Mouse (Mus musculus): ENCODE measurements around the gene Tmprss4. TPM values are rescaled to one million over a fixed set of nuclear protein-coding genes. Genes with fewer than 3 reads are reported as not detected.

Tmprss4 gene
- polyA plus RNA-seq, 1 experiment = not detected

DNA sequence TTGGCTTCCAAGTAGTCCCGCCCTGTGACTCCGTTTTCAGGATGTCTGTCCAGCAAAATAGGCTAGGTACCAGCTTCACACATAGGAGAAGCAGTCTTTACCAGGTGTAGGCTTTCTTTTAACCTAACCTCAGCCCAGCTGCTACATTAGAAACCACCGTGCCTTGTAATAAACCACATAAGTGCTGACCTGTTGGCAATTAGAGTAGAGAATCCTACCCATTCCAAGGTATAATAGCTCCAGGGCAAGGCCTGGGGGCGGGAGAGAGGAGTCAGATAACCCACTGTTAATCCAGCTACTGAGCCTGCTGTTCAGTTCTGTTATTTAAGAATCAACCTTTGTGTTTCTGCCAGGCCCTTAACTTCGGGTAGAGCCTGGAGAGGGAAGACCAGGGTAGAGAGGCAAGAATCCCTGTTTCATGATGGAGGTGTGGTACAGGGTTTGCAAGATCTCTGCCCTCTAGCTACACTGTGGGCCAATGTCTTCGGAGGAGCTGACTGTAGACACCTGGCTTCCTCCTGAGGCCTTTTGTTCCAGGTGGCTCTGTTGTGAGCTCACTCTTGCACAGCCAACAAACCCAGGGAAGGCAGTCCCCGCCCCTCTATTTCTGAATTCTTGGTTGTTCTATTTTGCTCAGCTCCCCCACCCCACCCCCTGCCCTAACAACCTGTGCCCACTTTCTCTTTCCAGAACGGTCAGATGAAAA, 7.6 kb downstream of the Tmprss4 start:
- no peak for DNase-seq (ENCODE audit: low read depth)
- no peak for TF ChIP-seq CTCF (IDR thresholded peaks at IDR 0.05; ENCODE audit: borderline replicate concordance, extremely low read depth, insufficient read depth, insufficient read length)
- no peak for TF ChIP-seq POLR2A (IDR thresholded peaks at IDR 0.05; ENCODE audit: borderline replicate concordance, extremely low read depth, insufficient read depth, insufficient read length, poor library complexity, severe bottlenecking)

DNA sequence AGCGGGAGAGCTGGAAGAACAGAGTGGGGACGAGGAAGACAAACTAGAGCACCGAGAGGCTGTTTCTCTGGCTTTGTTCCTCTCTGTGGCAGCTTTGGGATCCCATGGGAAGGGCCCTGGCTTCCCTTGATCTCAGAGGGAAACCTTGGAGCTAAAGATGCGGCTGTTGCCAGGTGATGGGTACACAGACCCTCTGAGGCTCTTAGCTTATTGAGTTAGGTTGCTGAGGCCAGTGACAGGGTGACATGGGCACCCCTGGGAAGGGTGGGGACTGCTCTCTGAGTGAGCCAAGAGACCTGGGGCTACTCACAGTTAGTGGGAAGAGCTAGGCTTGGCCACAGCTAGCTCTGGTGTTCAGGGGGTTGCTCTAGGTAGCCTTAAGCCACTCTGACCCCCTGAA, 8.4 kb downstream of the Tmprss4 start:
- TF ChIP-seq POLR2A (IDR thresholded peaks at IDR 0.05; ENCODE audit: borderline replicate concordance, extremely low read depth, insufficient read depth, insufficient read length, poor library complexity, severe bottlenecking) = no peak
- no peak for TF ChIP-seq CTCF (IDR thresholded peaks at IDR 0.05; ENCODE audit: borderline replicate concordance, extremely low read depth, insufficient read depth, insufficient read length)
- no peak for DNase-seq (ENCODE audit: low read depth)

DNA sequence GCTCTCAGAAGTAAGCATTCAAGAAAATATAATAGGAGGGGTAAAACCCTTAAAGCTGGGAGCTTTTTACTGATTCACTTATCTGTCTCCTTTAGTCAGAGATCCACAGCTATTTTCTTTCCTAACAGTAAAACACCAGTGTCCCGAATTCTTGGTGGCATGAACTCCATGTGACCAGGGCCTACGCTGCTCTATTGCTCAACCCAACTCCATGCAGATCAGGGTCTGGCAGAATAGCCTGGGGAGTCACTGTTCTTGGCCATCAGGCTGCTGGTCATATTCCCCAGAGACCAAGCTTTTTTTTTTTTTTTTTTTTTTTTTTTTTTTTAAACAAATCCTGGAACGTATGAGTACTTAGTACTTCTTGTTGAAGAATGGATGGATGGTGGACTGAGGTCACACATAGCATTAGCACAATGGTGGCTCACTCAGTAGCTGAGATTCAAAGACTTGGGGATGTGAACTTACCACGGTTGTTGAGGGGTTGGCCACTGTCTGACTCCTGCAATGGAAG, 14.2 kb downstream of the Tmprss4 start:
- TF ChIP-seq CTCF (IDR thresholded peaks at IDR 0.05; ENCODE audit: borderline replicate concordance, extremely low read depth, insufficient read depth, insufficient read length) (no peak), POLR2A (IDR thresholded peaks at IDR 0.05; ENCODE audit: borderline replicate concordance, extremely low read depth, insufficient read depth, insufficient read length, poor library complexity, severe bottlenecking) (no peak)
- DNase-seq (ENCODE audit: low read depth) = no peak

DNA sequence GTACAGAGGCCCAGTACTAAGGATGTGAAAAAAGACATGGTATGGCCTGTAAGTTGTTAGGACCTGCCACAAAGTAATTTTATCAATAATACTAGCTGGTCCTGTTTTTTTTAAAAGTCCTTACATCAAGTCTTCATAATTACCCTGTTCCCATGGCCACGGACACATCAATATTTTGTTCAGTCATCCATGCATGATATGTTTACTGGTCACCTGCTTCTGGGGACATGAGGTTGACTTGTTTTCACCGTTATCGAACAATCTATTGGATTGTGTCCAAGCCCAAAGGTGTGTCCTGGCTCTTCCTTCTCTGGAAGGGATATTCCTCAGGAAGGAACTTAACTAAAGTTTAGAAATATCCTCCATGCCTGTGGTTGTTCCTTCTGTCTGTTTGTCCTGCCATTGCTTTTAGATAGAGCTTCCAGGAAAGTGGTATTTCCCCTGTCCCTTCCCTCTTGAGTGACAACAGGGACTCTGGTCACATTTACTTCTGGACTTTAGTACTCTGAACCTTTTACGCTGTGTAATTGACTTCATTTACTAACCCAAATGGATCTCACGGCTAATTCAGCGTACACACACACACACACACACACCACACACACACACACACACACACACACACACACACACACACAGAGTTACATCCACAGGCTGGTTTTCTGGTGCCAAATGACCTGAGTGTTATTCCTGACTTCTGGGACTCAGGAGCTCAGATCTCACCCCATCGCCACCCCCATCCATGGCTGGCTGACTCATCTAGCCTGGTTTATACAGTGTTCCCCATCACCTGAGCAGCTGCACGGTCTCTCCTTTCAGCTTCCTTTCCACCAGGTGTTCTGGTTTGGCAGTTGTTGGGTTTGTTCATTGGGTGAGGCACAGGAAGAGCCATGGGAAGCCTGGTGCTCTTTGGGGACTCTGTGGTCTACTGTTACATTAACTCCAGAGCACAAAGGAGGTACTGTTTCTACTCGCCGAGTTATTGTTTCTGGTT, 15.0 kb downstream of the Tmprss4 start:
- TF ChIP-seq CTCF (IDR thresholded peaks at IDR 0.05; ENCODE audit: borderline replicate concordance, extremely low read depth, insufficient read depth, insufficient read length) (no peak), POLR2A (IDR thresholded peaks at IDR 0.05; ENCODE audit: borderline replicate concordance, extremely low read depth, insufficient read depth, insufficient read length, poor library complexity, severe bottlenecking) (no peak)
- DNase-seq (ENCODE audit: low read depth) = no peak

DNA sequence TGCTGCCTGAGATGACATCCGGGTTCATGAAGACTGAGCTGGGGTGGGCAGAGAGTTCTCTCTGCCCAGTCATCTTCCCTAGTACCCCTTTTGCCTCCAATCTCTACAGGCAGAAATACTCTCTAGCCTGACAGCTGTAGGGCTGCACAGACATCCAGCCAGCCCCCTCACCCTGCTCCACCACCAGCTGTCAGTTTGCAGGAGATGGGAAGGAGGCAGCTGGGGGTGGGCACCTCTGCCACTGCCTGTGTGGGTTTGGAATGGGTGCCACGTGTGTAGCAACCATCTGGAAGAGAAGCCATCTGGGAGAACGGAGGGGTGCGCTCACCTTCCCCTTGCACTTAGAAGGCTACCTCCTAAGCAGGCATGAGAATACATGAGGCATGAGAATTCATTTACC, 18.6 kb downstream of the Tmprss4 start:
- DNase-seq (ENCODE audit: low read depth) = peak; percentile 8
- no peak for TF ChIP-seq CTCF (IDR thresholded peaks at IDR 0.05; ENCODE audit: borderline replicate concordance, extremely low read depth, insufficient read depth, insufficient read length)
- TF ChIP-seq POLR2A (IDR thresholded peaks at IDR 0.05; ENCODE audit: borderline replicate concordance, extremely low read depth, insufficient read depth, insufficient read length, poor library complexity, severe bottlenecking) = no peak

DNA sequence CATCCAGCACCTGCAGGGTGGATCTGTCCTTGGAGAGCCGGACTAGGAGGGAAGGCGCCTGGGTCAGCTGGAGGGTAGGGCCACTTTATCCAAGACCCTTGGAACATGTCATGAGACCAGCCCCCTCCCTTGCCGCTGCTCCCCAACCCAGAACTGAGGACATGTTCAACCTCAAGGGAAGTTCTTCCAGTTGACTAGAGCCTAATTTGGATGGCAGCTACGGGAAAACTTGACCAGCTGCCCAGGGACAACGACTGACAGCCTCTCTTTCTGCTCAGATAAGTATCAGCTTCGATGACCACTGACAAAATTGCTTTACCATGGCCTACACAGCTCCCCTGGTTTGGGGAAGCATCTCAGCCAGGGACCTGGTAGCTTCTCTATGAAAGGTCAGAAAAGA, 20.6 kb downstream of the Tmprss4 start:
- DNase-seq (ENCODE audit: low read depth) = no peak
- TF ChIP-seq CTCF (IDR thresholded peaks at IDR 0.05; ENCODE audit: borderline replicate concordance, extremely low read depth, insufficient read depth, insufficient read length) = no peak
- TF ChIP-seq POLR2A (IDR thresholded peaks at IDR 0.05; ENCODE audit: borderline replicate concordance, extremely low read depth, insufficient read depth, insufficient read length, poor library complexity, severe bottlenecking) = no peak

DNA sequence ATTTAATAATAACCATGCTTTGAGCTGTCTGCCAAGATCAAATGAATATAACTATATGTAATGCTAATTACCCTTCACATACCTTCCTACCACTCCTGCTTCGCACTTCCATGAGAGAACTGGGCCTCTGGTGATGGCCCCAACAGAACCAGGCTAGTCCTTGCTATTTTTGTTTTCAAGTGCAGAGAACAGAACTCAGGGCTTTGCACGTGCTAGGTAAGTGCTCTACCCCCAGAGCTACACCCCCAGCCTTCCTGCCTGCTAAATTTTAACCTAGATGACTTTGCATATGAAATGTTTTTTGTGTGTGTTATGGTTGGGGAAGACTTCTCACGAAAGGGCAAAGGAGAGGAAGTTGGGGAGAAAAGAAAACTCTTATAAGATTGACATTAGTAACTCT, 21.4 kb downstream of the Tmprss4 start:
- TF ChIP-seq CTCF (IDR thresholded peaks at IDR 0.05; ENCODE audit: borderline replicate concordance, extremely low read depth, insufficient read depth, insufficient read length) (no peak), POLR2A (IDR thresholded peaks at IDR 0.05; ENCODE audit: borderline replicate concordance, extremely low read depth, insufficient read depth, insufficient read length, poor library complexity, severe bottlenecking) (no peak)
- no peak for DNase-seq (ENCODE audit: low read depth)

DNA sequence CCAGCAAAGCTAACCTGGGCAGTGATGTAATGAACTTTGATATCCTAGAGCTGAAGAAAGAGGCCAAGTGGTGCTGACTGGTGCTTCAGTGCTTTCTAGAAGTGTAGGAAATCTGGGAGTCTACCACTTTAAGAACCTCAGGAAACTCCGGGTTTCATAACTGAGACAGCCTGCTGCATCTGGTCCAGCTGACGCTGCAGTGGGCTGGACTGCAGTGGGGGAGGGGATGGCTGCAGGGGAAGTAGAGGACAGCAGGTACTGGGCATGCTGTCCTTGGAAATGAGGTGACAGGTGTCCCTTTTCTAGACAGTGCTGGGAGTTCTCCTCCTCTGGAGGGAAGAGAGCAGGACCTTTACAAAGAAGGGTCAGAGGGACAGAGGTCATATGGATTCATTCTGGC, 22.1 kb downstream of the Tmprss4 start, which contains the start of gene BC049352:
TSS of gene BC049352 (plus strand) at position 238 of the 400 bp plus-strand sequence.
- TF ChIP-seq CTCF (IDR thresholded peaks at IDR 0.05; ENCODE audit: borderline replicate concordance, extremely low read depth, insufficient read depth, insufficient read length) = no peak
- no peak for TF ChIP-seq POLR2A (IDR thresholded peaks at IDR 0.05; ENCODE audit: borderline replicate concordance, extremely low read depth, insufficient read depth, insufficient read length, poor library complexity, severe bottlenecking)
- DNase-seq (ENCODE audit: low read depth) = no peak

DNA sequence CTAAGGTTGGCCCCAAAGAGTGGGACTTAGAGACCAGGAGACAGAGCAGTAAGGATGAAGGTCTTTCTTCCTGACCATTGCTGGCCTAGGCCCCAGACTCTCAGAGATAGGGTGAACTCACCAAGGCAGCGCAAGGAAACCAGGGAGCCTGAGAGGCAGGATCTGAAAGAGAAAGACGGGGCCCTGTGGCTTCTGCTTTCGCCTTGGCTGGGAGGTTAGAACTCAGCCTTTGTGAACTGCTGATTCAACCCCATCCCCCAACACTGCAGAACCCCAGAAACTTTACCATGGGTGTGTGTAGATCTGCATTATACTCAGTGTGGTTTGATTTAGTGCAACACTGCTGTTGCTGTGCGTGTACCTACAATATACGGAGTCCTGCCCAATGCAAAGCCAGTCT, 24.6 kb downstream of the Tmprss4 start:
- no peak for TF ChIP-seq POLR2A (IDR thresholded peaks at IDR 0.05; ENCODE audit: borderline replicate concordance, extremely low read depth, insufficient read depth, insufficient read length, poor library complexity, severe bottlenecking)
- no peak for TF ChIP-seq CTCF (IDR thresholded peaks at IDR 0.05; ENCODE audit: borderline replicate concordance, extremely low read depth, insufficient read depth, insufficient read length)
- no peak for DNase-seq (ENCODE audit: low read depth)

DNA sequence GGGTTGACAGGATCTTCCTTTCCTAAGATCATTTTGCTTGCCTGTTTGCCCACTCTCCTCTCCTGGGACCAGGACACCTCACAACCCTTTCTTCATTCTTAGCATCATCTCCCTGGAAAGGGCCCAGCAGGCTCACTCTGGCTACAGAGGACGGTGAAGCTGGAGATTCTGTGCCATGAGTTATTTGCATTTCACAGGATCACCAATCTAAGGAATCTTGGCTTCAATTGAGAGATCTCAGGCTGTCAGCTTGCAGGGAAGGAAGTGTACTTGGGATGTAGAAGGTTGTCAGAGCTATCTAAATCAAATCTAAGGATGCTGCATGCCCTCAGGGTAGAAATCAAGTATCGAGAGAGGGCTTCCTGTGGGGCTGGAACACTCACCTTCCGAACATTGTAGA, 30.4 kb downstream of the Tmprss4 start:
- DNase-seq (ENCODE audit: low read depth) = no peak
- no peak for TF ChIP-seq POLR2A (IDR thresholded peaks at IDR 0.05; ENCODE audit: borderline replicate concordance, extremely low read depth, insufficient read depth, insufficient read length, poor library complexity, severe bottlenecking)
- no peak for TF ChIP-seq CTCF (IDR thresholded peaks at IDR 0.05; ENCODE audit: borderline replicate concordance, extremely low read depth, insufficient read depth, insufficient read length)

DNA sequence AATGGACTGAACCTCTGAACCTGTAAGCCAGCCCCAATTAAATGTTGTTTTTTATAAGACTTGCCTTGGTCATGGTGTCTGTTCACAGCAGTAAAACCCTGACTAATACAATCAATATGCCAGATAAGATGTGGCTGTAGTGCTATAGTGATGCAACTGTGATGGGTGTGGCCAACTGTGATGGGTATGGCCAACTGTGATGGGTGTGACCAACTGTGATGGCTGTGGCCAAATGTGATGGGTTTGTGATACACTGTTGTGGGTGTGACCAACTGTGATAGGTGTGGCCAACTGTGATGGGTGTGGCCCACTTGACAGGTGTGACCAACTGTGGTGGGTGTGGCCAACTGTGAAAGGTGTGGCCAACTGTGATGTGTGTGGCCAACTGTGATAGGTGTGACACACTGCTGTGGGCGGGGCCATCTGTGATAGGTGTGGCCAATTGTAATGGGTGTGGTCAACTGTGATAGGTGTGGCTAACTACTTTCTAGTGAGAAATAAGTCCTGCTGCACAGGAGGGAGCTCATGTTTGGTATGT, 32.8 kb downstream of the Tmprss4 start:
- no peak for DNase-seq (ENCODE audit: low read depth)
- TF ChIP-seq POLR2A (IDR thresholded peaks at IDR 0.05; ENCODE audit: borderline replicate concordance, extremely low read depth, insufficient read depth, insufficient read length, poor library complexity, severe bottlenecking) (no peak), CTCF (IDR thresholded peaks at IDR 0.05; ENCODE audit: borderline replicate concordance, extremely low read depth, insufficient read depth, insufficient read length) (no peak)
